Mouse (Mus musculus) midbrain, postnatal 0 days (tissue): ENCODE data around the gene Nudcd2. TPM values are rescaled to one million over a fixed set of nuclear protein-coding genes. Genes with fewer than 3 reads are reported as not detected.
A peak's percentile ranks its signal among the peaks of the same experiment; 100 is the strongest.
"Not testable (repeated sequence)": the region's sequence is repeated elsewhere in the genome, so short reads cannot be mapped to it uniquely, and the experiment has no call there.

Source experiments
- ATAC-seq: fragments of 200-750 bp; cut with Nextera tagmentation; 2 replicates; pipeline ENCODE4 v1.8.0; 2017; ENCODE audit warnings: moderate number of reproducible peaks, mild to moderate bottlenecking, moderate TSS enrichment, moderate library complexity; ENCODE audit not compliant: low FRiP score
- DNase-seq: peaks from one replicate; pipeline ENCODE4 v3.0.0-alpha.2; 2015; ENCODE audit warnings: low spot score
- H3K27ac ChIP-seq: fragments of 300-500 bp; sonication (generic); 2 replicates; pipeline ENCODE4 v1.5.1; 2014; ENCODE audit warnings: low read depth, mild to moderate bottlenecking, low read length, mixed read lengths
- H3K27me3 ChIP-seq: fragments of 300-500 bp; sonication (generic); 2 replicates; pipeline ENCODE4 v1.6.1; 2014; ENCODE audit warnings: low read length, control low read depth, mixed read lengths; ENCODE audit not compliant: insufficient read depth
- H3K36me3 ChIP-seq: fragments of 300-500 bp; sonication (generic); 2 replicates; pipeline ENCODE4 v1.6.1; 2014; ENCODE audit warnings: low read length, control low read depth, mixed read lengths; ENCODE audit not compliant: insufficient read depth
- H3K4me1 ChIP-seq: fragments of 300-500 bp; sonication (generic); 2 replicates; pipeline ENCODE4 v1.6.1; 2014; ENCODE audit warnings: mild to moderate bottlenecking, control low read depth, antibody characterized with exemption, low read length, mixed read lengths; ENCODE audit not compliant: insufficient read depth
- H3K4me2 ChIP-seq: fragments of 300-500 bp; sonication (generic); 2 replicates; pipeline ENCODE4 v1.6.1; 2014; ENCODE audit warnings: low read depth, mild to moderate bottlenecking, low read length, mixed read lengths; ENCODE audit not compliant: poor library complexity, severe bottlenecking
- H3K4me3 ChIP-seq: fragments of 300-500 bp; sonication (generic); 2 replicates; pipeline ENCODE4 v1.5.1; 2014; ENCODE audit warnings: low read depth, mild to moderate bottlenecking, low read length, moderate library complexity
- H3K9ac ChIP-seq: fragments of 300-500 bp; sonication (generic); replicated peaks from 2 replicates; pipeline ENCODE4 v1.6.1; 2014; ENCODE audit warnings: mild to moderate bottlenecking, low read length, moderate library complexity, mixed read lengths; ENCODE audit not compliant: poor library complexity, severe bottlenecking
- H3K9me3 ChIP-seq: fragments of 300-500 bp; sonication (generic); 2 replicates; pipeline ENCODE4 v1.6.1; 2016; ENCODE audit warnings: low read length, control low read depth
- CTCF ChIP-seq: IDR thresholded peaks from 2 replicates; pipeline ENCODE4 v1.5.1; 2016; ENCODE audit warnings: antibody characterized with exemption, mild to moderate bottlenecking
- WGBS: fragments of 180-500 bp; shearing (Covaris S2); extraction: QIAGEN DNeasy Blood & Tissue Kit; methylation state at CpG from one replicate; pipeline ENCODE4 v1.1.7; 2014; 5-methylcytosine and 5-hydroxymethylcytosine counted together
- polyA plus RNA-seq: library from polyadenylated mRNA; unstranded; fragments of >200 nt; fragmentation: Nextera tagmentation; extraction: Ambion mirVana; gene quantifications from 2 replicates; pipeline ENCODE4 v1.2.1, GENCODE M21; 2015
- total RNA-seq: library from RNA; depleted of rRNA; stranded (reverse); fragments of >200 nt; gene quantifications from 2 replicates; pipeline ENCODE4 v1.2.3, GENCODE M21; 2014

The Nudcd2 gene
- total and polyA plus RNA-seq, 2 experiments from 2014 or later = 17.4 to 45.9 TPM

DNA sequence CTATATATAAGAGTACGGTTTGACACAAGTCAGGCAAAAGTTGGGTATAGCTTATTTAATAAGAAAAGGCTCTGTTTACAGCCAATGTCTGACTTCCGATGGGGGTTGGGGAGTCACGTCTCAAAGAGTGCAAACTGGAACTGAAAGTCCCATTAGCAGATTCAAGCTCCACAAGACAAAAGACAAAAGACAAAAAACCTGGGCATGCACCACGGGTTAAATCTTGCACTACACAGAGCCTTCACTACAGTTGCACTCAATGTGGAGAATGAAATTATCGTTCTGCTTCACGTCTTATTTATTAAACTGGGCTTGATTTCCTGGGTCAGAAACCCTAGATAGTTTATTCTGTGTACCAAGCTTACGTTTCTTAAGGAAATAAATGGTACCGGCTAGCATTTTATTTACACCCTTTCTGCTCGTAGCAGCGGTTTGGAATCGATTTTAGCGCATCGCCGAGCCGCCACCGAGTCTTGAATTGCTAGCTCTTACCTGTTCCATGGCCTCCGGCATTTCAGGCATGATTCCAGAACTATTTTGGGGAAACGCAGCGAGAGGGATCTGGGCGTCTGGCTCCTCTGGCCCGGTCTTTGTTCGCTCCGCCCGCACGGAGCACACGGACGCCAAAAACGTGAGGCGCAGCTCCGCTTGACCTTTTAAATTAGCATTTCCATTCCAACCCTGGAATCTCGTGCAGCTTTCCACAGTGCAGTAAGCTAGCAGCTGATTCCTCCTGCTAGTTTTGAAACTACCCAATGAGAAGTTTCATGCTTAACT is 39.0 kb upstream of the Nudcd2 start:
- H3K27ac ChIP-seq = peak overlapping the region; percentile 86
- peak; percentile 83 for DNase-seq
- peak; percentile 71 for ATAC-seq
- no peaks in the 10 kb centered on the region for H3K9me3 ChIP-seq
- peak overlapping the region; percentile 83 for H3K9ac ChIP-seq
- H3K36me3 ChIP-seq = no peaks in the 10 kb centered on the region
- peaks cover 8% of the 10 kb centered on the region; the same call in 1 of the 2 replicates for H3K4me1 ChIP-seq
- peak overlapping the region; percentile 93 for H3K4me3 ChIP-seq
- H3K4me2 ChIP-seq = peak overlapping the region; percentile 85
- under 1% methylated on average over 31 of the region's 31 CpGs for WGBS
- H3K27me3 ChIP-seq = no peaks in the 10 kb centered on the region
- TF ChIP-seq CTCF = no peak

- H3K4me2 ChIP-seq = peak within 1 kb of the TSS; percentile 85
- 85% methylated on average over 9 of the region's 9 CpGs for WGBS
- H3K9ac ChIP-seq = peak within 1 kb of the TSS; percentile 83
- no peaks in the 10 kb centered on the region for H3K36me3 ChIP-seq
- ATAC-seq = no peak
- no peak for DNase-seq
- peak within 1 kb of the TSS; percentile 86 for H3K27ac ChIP-seq
- TF ChIP-seq CTCF = no peak
- H3K4me1 ChIP-seq = peaks cover 8% of the 10 kb centered on the region; the same call in 1 of the 2 replicates
- H3K27me3 ChIP-seq = no peaks in the 10 kb centered on the region
- peak within 1 kb of the TSS; percentile 93 for H3K4me3 ChIP-seq
- H3K9me3 ChIP-seq = no peaks in the 10 kb centered on the region
Observed at GRCm38 (mm10) chr11:40695103-40695502, 38.4 kb upstream of the Nudcd2 start, which contains the start of gene Mat2b. Gene Mat2b (minus strand): TSS chr11:40695203.

DNA sequence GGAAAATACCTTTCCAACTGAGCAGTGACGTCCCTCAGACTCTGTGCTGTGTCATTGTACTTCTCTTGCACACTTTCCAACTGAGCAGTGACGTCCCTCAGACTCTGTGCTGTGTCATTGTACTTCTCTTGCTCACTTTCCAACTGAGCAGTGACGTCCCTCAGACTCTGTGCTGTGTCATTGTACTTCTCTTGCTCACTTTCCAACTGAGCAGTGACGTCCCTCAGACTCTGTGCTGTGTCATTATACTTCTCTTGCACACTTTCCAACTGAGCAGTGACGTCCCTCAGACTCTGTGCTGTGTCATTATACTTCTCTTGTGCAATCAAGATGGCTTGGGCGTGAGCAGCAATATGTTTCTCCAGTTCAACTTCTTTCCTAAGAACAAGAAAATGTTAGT is 23.6 kb upstream of the Nudcd2 start:
- H3K27me3 ChIP-seq, H3K9me3 ChIP-seq, H3K27ac ChIP-seq, H3K4me2 ChIP-seq, H3K4me1 ChIP-seq, H3K9ac ChIP-seq, ATAC-seq, DNase-seq, H3K4me3 ChIP-seq, H3K36me3 ChIP-seq: not testable (repeated sequence)
- WGBS = 88% methylated on average over 6 of the region's 6 CpGs

- Histone ChIP-seq H3K4me2 (no peak overlapping the region), H3K36me3 (no peaks in the 10 kb centered on the region), H3K4me1 (no peaks in the 10 kb centered on the region), H3K9me3 (no peaks in the 10 kb centered on the region), H3K27ac (no peak overlapping the region), H3K9ac (no peak overlapping the region), H3K27me3 (no peaks in the 10 kb centered on the region), H3K4me3 (no peak overlapping the region)
- DNase-seq (peak; percentile 4), ATAC-seq (no peak)
- 77% methylated on average over 8 of the region's 8 CpGs for WGBS
- no peak for TF ChIP-seq CTCF
Observed at GRCm38 (mm10) chr11:40713858-40714257, 19.6 kb upstream of the Nudcd2 start.

- H3K4me2 ChIP-seq = no peak overlapping the region
- 94% methylated on average over 5 of the region's 5 CpGs for WGBS
Observed at GRCm38 (mm10) chr11:40715524-40715923, 17.9 kb upstream of the Nudcd2 start.

DNA sequence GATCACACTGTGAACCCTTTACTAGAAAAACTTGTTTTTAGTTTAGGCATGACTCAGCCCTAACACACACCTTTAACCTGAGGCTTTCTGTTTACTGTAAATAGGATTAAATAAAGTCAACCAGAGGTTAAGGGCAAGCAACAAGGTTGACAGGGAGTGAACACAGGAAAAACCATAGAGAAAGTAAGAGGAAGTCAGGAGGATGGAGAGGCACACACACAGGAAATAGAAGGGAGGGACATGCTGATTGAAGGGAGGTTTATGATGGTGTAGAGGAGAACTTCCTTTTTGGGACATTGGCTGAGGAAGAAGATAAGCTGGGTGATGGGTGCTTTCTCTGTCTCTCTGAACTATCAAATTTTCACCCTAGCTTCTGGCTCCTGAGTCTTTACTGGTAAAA is 15.1 kb upstream of the Nudcd2 start:
- Histone ChIP-seq H3K4me1 (no peaks in the 10 kb centered on the region), H3K9ac (no peak overlapping the region), H3K36me3 (no peaks in the 10 kb centered on the region), H3K4me3 (no peak overlapping the region), H3K9me3 (no peaks in the 10 kb centered on the region), H3K27ac (no peak overlapping the region), H3K4me2 (no peak overlapping the region), H3K27me3 (no peaks in the 10 kb centered on the region)
- no peak for DNase-seq
- ATAC-seq = no peak
- no peak for TF ChIP-seq CTCF

More at GRCm38 (mm10) chr11:40715524-40715923, 17.9 kb upstream of the Nudcd2 start:
- H3K9me3 ChIP-seq = no peaks in the 10 kb centered on the region
- no peak overlapping the region for H3K4me3 ChIP-seq
- DNase-seq (no peak), ATAC-seq (no peak)
- H3K27me3 ChIP-seq = no peaks in the 10 kb centered on the region
- H3K9ac ChIP-seq = no peak overlapping the region
- no peaks in the 10 kb centered on the region for H3K36me3 ChIP-seq
- no peak overlapping the region for H3K27ac ChIP-seq
- TF ChIP-seq CTCF = no peak
- H3K4me1 ChIP-seq = no peaks in the 10 kb centered on the region
